Mouse (Mus musculus): ENCODE results near the gene Gmfb. TPM values are rescaled to one million over a fixed set of nuclear protein-coding genes. Genes with fewer than 3 reads are reported as not detected.

The Gmfb gene
- total and polyA plus RNA-seq, 3 experiments: 27.2 to 97.6 (median 70.1) TPM

- in situ Hi-C loops (cut with MboI; ENCODE audit: low pct_ligation_motif_present, low pct_unique_long_range_greater_than_20kb, low sequenced_read_pairs) (no loop called here), dilution Hi-C loops (cut with MboI; ENCODE audit: extremely low pct_ligation_motif_present, extremely low pct_unique_long_range_greater_than_20kb, low sequenced_read_pairs) (no loop called here)
- peak within 1 kb of the TSS; percentile 52 for H3K4me2 ChIP-seq (ENCODE audit: insufficient read depth, low read depth, poor library complexity, severe bottlenecking)
- peak within 1 kb of the TSS; percentile 76 for H3K9ac ChIP-seq (ENCODE audit: insufficient read depth, low read depth)
- no peak within 1 kb of the TSS for H3K27ac ChIP-seq (ENCODE audit: insufficient read depth, low read depth)
- peak; percentile 92 for TF ChIP-seq E2F4 (IDR thresholded peaks at IDR 0.05; ENCODE audit: insufficient replicate concordance, low read depth, low read length)
- TF ChIP-seq RCOR1 (conservative IDR thresholded peaks at IDR 0.05; ENCODE audit: low read depth, low read length): no peak
- TF ChIP-seq EP300 (IDR thresholded peaks at IDR 0.05; ENCODE audit: low read length): no peak
- TF ChIP-seq POLR2AphosphoS2 (IDR thresholded peaks at IDR 0.05; ENCODE audit: low read depth, low read length): no peak
- no peak for TF ChIP-seq USF1 (IDR thresholded peaks at IDR 0.05; ENCODE audit: low read depth, low read length)
- TF ChIP-seq MAX (IDR thresholded peaks at IDR 0.05; ENCODE audit: low read length): 0 out of 2 replicates have a peak, but pooled peaks have one; percentile 10
- 0 out of 2 replicates have a peak, but pooled peaks have one; percentile 30 for TF ChIP-seq IRF4 (IDR thresholded peaks at IDR 0.05; ENCODE audit: low read depth, low read length)
- no peak for TF ChIP-seq BHLHE40 (IDR thresholded peaks at IDR 0.05; ENCODE audit: low read depth, low read length)
- TF ChIP-seq ETS1 (conservative IDR thresholded peaks at IDR 0.05; ENCODE audit: low read depth, low read length): no peak
- peak; percentile 88 for TF ChIP-seq CHD2 (IDR thresholded peaks at IDR 0.05; ENCODE audit: low read length)
- peak; percentile 56 for TF ChIP-seq HCFC1 (IDR thresholded peaks at IDR 0.05; ENCODE audit: low read depth, low read length)
- TF ChIP-seq MEF2A (IDR thresholded peaks at IDR 0.05; ENCODE audit: borderline replicate concordance, low read depth, low read length): no peak
- peak; percentile 94 for TF ChIP-seq ELF1 (IDR thresholded peaks at IDR 0.05; ENCODE audit: low read depth, low read length)
- peak; percentile 64; the same call in 1 of the 2 replicates for TF ChIP-seq MXI1 (IDR thresholded peaks at IDR 0.05; ENCODE audit: low read depth, low read length)
- no peak for TF ChIP-seq MAFK (IDR thresholded peaks at IDR 0.05; ENCODE audit: insufficient replicate concordance, low read length)
- peak; percentile 84 for TF ChIP-seq SIN3A (IDR thresholded peaks at IDR 0.05; ENCODE audit: low read length)
- peak; percentile 61; the same call in 1 of the 2 replicates for TF ChIP-seq ZMIZ1 (IDR thresholded peaks at IDR 0.05; ENCODE audit: low read depth, low read length)
- no peak for TF ChIP-seq ZC3H11A (IDR thresholded peaks at IDR 0.05; ENCODE audit: low read depth, low read length)
- TF ChIP-seq ZNF384 (IDR thresholded peaks at IDR 0.05; ENCODE audit: low read depth, low read length): no peak
- no peak for TF ChIP-seq UBTF (IDR thresholded peaks at IDR 0.05; ENCODE audit: low read depth, low read length)
- TF ChIP-seq PAX5 (IDR thresholded peaks at IDR 0.05; ENCODE audit: low read length): no peak
- no peak for TF ChIP-seq RAD21 (IDR thresholded peaks at IDR 0.05; ENCODE audit: low read depth, low read length)
- TF ChIP-seq ZKSCAN1 (IDR thresholded peaks at IDR 0.05; ENCODE audit: borderline replicate concordance, low read depth, low read length): no peak
- peak; percentile 33; the same call in 1 of the 2 replicates for TF ChIP-seq TCF12 (IDR thresholded peaks at IDR 0.05; ENCODE audit: low read depth, low read length)
- TF ChIP-seq NELFE (IDR thresholded peaks at IDR 0.05; ENCODE audit: low read depth, low read length): peak; percentile 55; the same call in 1 of the 2 replicates
- peak; percentile 79 for TF ChIP-seq POLR2A (IDR thresholded peaks at IDR 0.05; ENCODE audit: low read depth, low read length)
- no peaks in the 10 kb centered on the region for H3K27me3 ChIP-seq (replicated peaks)
- H3K36me3 ChIP-seq (replicated peaks in 1 of 2; ENCODE audit: control insufficient read depth in 1 of 2, insufficient read depth in 1 of 2, low read length in 1 of 2): peaks cover 7 to 23% of the 10 kb centered on the region in 2 experiments
- H3K79me2 ChIP-seq (replicated peaks; ENCODE audit: control insufficient read depth, extremely low read depth, insufficient read depth, poor library complexity, severe bottlenecking): no peaks in the 10 kb centered on the region
- DNase-seq (ENCODE audit: extremely low read depth): peak; percentile 97
- H3K9me3 ChIP-seq (replicated peaks; ENCODE audit: low read length): no peaks in the 10 kb centered on the region
- peak within 1 kb of the TSS; percentile 86 to 97 (median 90) for H3K4me3 ChIP-seq (replicated peaks in 1 of 3; ENCODE audit: low read depth in 2 of 3, low read length in 2 of 3, poor library complexity in 1 of 3)
- peaks cover 2 to 17% of the 10 kb centered on the region in 2 experiments; a peak in 3 of 4 replicates for H3K4me1 ChIP-seq (ENCODE audit: control insufficient read depth in 1 of 2, insufficient read depth in 2 of 2)
Observed at GRCm38 (mm10) chr14:46760355-46761029, 61.5 kb downstream of the Gmfb start, which contains the start of gene Cdkn3. Gene Cdkn3 (plus strand): TSS chr14:46760541.

Data from CH12.LX (cell line).